Mouse (Mus musculus): Measurements from ENCODE around the gene Tmtc2.

GRCm38 (mm10) chr10:105561548-105561947 lies 12.7 kb downstream of the Tmtc2 start:
- no peak for TF ChIP-seq GATA1 (IDR thresholded peaks at IDR 0.05; ENCODE audit: borderline replicate concordance, low read length)
- no peak for TF ChIP-seq FLI1 (IDR thresholded peaks at IDR 0.05; ENCODE audit: low read length)

Measured in megakaryocyte, embryonic 14.5 days (primary cell).